Mouse (Mus musculus) myocyte (in vitro differentiated cells): Measurements from ENCODE around the gene Gm20388. TPM values are rescaled to one million over a fixed set of nuclear protein-coding genes. Genes with fewer than 3 reads are reported as not detected.

ENCODE experiments used
- H3K27me3 ChIP-seq: one replicate; pipeline ENCODE4 v1.6.1; 2011; ENCODE audit not compliant: control insufficient read depth, insufficient read depth, insufficient read length
- H3K36me3 ChIP-seq: one replicate; pipeline ENCODE4 v1.6.1; 2011; ENCODE audit not compliant: control insufficient read depth, insufficient read depth
- H3K4me2 ChIP-seq: one replicate; pipeline ENCODE4 v1.6.1; 2011; ENCODE audit warnings: low read depth, control low read depth
- H3K4me3 ChIP-seq: one replicate; pipeline ENCODE4 v1.5.1; 2011; ENCODE audit warnings: mild to moderate bottlenecking, control low read depth, moderate library complexity
- H3K79me2 ChIP-seq: one replicate; pipeline ENCODE4 v1.6.1; 2011; ENCODE audit not compliant: control insufficient read depth, insufficient read depth
- H3ac ChIP-seq: one replicate; pipeline ENCODE4 v1.6.1; 2011; ENCODE audit not compliant: control insufficient read depth, insufficient read length
- CEBPB ChIP-seq: IDR thresholded peaks from 2 replicates; pipeline ENCODE4 v1.6.1; 2011; ENCODE audit warnings: mild to moderate bottlenecking, moderate library complexity; ENCODE audit not compliant: poor library complexity, insufficient read depth, severe bottlenecking
- E2F4 ChIP-seq: IDR thresholded peaks from one replicate; pipeline ENCODE4 v1.6.1; 2011; ENCODE audit warnings: mild to moderate bottlenecking, control low read depth, moderate library complexity; ENCODE audit not compliant: insufficient read depth
- MAX ChIP-seq: IDR thresholded peaks from one replicate; pipeline ENCODE4 v1.6.1; 2011; ENCODE audit warnings: low read depth, mild to moderate bottlenecking, control low read depth
- MYOD1 ChIP-seq, 3 experiments: IDR thresholded peaks; one replicate each; pipeline ENCODE4 v1.6.1; 2011; ENCODE audit warnings: control low read depth in 2 of 3, low read depth in 2 of 3, mild to moderate bottlenecking in 2 of 3, moderate library complexity in 1 of 3; ENCODE audit not compliant: insufficient read length in 2 of 3, control insufficient read depth in 1 of 3
- MYOG ChIP-seq, 3 experiments: IDR thresholded peaks; one replicate each; pipeline ENCODE4 v1.6.1; 2011; ENCODE audit warnings: control low read depth in 2 of 3, low read depth in 2 of 3, mild to moderate bottlenecking in 2 of 3; ENCODE audit not compliant: insufficient read length in 2 of 3, control insufficient read depth in 1 of 3, insufficient read depth in 1 of 3
- POLR2A ChIP-seq: IDR thresholded peaks from one replicate; pipeline ENCODE4 v1.6.1; 2011; ENCODE audit warnings: low read depth, mild to moderate bottlenecking, control low read depth, moderate library complexity; ENCODE audit not compliant: insufficient read length
- POLR2AphosphoS2 ChIP-seq: IDR thresholded peaks from one replicate; pipeline ENCODE4 v1.6.1; 2011; ENCODE audit warnings: low read depth, control low read depth; ENCODE audit not compliant: insufficient read length
- REST ChIP-seq: IDR thresholded peaks from one replicate; pipeline ENCODE4 v1.6.1; 2011; ENCODE audit warnings: mild to moderate bottlenecking, control low read depth, moderate library complexity; ENCODE audit not compliant: insufficient read depth, insufficient read length
- SRF ChIP-seq: IDR thresholded peaks from one replicate; pipeline ENCODE4 v1.6.1; 2011; ENCODE audit warnings: low read depth; ENCODE audit not compliant: control insufficient read depth, insufficient read length
- TCF12 ChIP-seq: IDR thresholded peaks from one replicate; pipeline ENCODE4 v1.6.1; 2011; ENCODE audit warnings: mild to moderate bottlenecking, control low read depth; ENCODE audit not compliant: poor library complexity, insufficient read depth, severe bottlenecking
- TCF3 ChIP-seq: IDR thresholded peaks from one replicate; pipeline ENCODE4 v1.6.1; 2011; ENCODE audit warnings: low read depth, control low read depth; ENCODE audit not compliant: insufficient read length
- USF1 ChIP-seq: IDR thresholded peaks from one replicate; pipeline ENCODE4 v1.6.1; 2011; ENCODE audit warnings: low read depth, mild to moderate bottlenecking, control low read depth, moderate library complexity
- polyA plus RNA-seq: library from polyadenylated mRNA; unstranded; fragments of >200 nt; fragmentation: generic; extraction: Trizol; gene quantifications from one replicate; pipeline ENCODE4 v1.2.1, GENCODE M21; 2012; ENCODE audit warnings: missing spikeins

Gene Gm20388
- polyA plus RNA-seq, 1 experiment = 15.3 TPM

DNA sequence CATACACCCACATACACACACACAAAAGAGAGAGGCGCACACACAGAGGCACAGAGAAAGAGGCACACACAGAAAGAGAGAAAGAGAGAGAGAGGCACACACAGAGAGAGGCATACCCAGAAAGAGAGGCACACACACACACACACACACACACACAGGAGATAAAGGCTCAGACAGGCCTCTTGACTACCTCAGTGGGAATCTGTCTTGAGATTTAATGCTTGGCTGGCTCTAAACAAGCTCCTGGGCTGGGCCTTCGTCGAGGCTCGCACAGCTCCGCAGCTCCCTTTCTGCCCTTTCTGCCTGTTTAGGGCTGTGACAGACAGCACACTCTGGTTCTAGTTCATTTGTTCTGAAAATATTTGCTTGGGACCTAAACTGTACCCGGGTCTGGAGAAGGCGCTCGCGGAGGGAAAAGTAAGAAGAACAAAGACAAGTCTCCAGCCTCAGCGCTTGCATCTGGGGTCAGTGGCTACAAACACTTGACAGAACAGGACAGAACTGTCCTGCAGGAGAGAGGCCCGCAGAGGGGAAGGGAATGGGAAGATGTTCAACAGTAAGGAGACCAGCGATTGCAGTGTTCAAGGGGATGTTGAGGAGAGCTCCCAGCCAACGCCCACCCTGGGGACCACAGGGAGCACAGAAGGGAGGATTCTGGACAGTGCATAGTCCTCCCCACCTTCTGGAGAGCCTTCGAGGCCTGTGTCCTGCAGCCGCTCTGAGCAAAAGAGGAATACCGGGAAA is 3880.6 kb downstream of the Gm20388 start:
- no peak overlapping the region for H3K4me2 ChIP-seq
- H3K27me3 ChIP-seq = no peaks in the 10 kb centered on the region
- H3K4me3 ChIP-seq = no peak overlapping the region
- no peak overlapping the region for H3ac ChIP-seq
- H3K79me2 ChIP-seq = no peaks in the 10 kb centered on the region
- TF ChIP-seq USF1 (no peak), MYOD1 (IDR thresholded peaks at IDR 0.05; ENCODE audit: control insufficient read depth in 1 of 3, insufficient read length in 2 of 3, low read depth in 2 of 3) (no peak), POLR2AphosphoS2 (no peak), CEBPB (no peak), POLR2A (no peak), MAX (no peak), E2F4 (no peak), MYOG (IDR thresholded peaks at IDR 0.05; ENCODE audit: control insufficient read depth in 1 of 3, insufficient read depth in 1 of 3, insufficient read length in 2 of 3, low read depth in 2 of 3) (no peak)
- H3K36me3 ChIP-seq = no peaks in the 10 kb centered on the region

DNA sequence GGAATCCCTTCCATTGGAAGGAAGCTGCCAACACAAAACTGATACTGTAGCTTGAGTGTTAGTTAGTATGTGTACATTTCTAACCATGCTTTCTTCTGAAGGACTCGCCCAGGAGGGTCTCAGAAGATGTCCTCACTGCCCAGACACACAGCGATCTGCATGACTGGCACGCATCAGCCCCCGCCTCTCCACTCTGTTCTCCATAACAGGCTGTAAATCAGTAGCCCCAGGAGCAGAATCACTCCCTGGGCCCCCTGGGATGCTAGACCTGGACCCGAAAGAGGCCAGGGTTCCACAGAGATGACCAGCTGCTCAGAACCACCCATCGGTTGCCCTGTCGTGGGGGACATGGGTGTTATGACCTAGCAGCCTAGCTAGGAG is 3881.2 kb downstream of the Gm20388 start:
- no peaks in the 10 kb centered on the region for H3K27me3 ChIP-seq
- TF ChIP-seq POLR2AphosphoS2 = no peak
- TF ChIP-seq TCF3 = no peak
- no peak for TF ChIP-seq REST
- TF ChIP-seq SRF = no peak
- no peak for TF ChIP-seq USF1
- no peaks in the 10 kb centered on the region for H3K79me2 ChIP-seq
- no peak overlapping the region for H3K4me3 ChIP-seq
- H3ac ChIP-seq = no peak overlapping the region
- no peaks in the 10 kb centered on the region for H3K36me3 ChIP-seq
- H3K4me2 ChIP-seq = no peak overlapping the region

DNA sequence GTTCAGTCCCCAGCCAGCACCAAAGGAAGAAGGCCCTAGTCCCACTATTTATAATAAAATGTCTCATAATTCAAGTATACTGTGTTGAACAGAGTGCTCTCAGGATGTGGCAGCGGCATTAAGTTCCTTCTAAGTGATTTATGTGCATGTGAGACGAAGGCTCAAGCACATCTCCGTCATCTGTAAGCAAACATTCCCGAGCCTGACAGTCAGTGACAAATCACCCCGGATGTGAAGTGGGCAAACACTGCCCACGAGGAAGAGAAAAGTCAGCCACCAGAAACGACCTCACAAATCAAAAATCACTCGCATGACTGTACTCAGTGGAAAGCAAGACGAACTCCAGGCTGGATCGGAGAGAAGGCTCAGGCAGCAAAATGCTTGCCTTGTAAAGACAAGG is 3883.3 kb downstream of the Gm20388 start:
- TF ChIP-seq REST = no peak
- Histone ChIP-seq H3K36me3 (no peaks in the 10 kb centered on the region), H3K27me3 (no peaks in the 10 kb centered on the region), H3K4me2 (no peak overlapping the region), H3K79me2 (no peaks in the 10 kb centered on the region), H3ac (no peak overlapping the region), H3K4me3 (no peak overlapping the region)

DNA sequence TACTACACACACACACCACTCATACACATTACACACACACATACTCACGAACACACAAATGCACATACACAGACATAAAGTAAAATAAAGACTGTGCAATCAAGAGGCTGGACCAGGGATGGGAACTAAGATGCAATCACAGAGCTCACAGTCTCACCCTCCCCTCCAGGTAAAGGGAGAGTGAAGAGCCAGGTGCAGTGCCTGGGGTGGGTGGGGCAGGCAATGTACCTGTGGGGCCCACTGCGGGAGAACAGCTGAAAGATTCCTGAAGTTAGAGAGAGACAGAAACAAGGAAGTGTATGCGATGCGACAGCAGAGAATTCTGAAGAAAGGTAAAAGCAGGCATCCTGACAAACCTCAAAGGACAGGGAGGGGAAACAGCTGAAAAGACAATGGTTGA is 3884.1 kb downstream of the Gm20388 start:
- Histone ChIP-seq H3ac (no peak overlapping the region), H3K36me3 (no peaks in the 10 kb centered on the region), H3K4me2 (no peak overlapping the region), H3K27me3 (no peaks in the 10 kb centered on the region), H3K79me2 (no peaks in the 10 kb centered on the region), H3K4me3 (no peak overlapping the region)
- no peak for TF ChIP-seq E2F4
- TF ChIP-seq TCF12 = no peak
- no peak for TF ChIP-seq POLR2AphosphoS2
- no peak for TF ChIP-seq USF1
- no peak for TF ChIP-seq TCF3
- TF ChIP-seq REST = no peak

DNA sequence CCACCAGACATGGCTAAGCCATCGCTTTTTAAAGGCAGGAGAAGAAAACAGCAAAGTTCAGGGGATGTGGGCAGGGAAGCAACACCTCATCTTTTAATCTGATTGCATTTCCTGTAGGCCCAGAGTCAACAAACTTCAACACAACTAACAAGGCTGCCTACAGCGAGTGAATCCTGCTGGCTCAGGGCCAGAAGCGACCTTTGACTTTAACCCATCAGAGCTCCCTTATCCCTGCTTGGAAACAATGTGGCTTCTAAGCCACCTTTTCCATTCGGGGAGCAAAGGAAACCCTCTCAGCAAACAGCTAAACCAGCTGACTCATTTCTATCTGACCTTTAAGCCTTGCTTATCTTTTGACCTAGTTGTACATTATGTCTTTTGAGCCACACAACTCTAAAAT is 3886.1 kb downstream of the Gm20388 start:
- Histone ChIP-seq H3K4me3 (no peak overlapping the region), H3K4me2 (no peak overlapping the region), H3K27me3 (no peaks in the 10 kb centered on the region), H3K36me3 (no peaks in the 10 kb centered on the region), H3K79me2 (no peaks in the 10 kb centered on the region), H3ac (no peak overlapping the region)
- TF ChIP-seq MYOD1 (IDR thresholded peaks at IDR 0.05; ENCODE audit: control insufficient read depth in 1 of 3, insufficient read length in 2 of 3, low read depth in 2 of 3) = no peak
- TF ChIP-seq SRF = no peak
- TF ChIP-seq USF1 = no peak
- TF ChIP-seq TCF3 = no peak
- no peak for TF ChIP-seq POLR2AphosphoS2

DNA sequence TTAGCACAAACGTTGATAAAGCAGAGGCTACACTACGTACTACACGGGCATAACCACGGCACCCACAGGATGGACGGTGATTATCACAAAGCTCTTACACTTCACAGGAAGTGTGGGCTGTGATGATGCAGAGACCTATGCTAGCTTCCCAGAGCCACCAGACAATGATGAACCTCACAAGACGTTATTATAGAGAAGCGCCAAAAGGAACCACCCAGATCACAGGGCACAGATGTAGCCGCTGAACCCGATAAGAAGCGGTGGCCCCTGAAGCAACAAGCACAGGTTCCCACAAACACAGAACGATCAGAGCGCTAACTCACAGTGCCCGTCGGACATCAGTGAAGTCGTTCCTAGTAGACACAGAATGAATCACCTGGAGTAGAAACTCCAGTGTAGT is 3887.3 kb downstream of the Gm20388 start:
- Histone ChIP-seq H3K79me2 (no peaks in the 10 kb centered on the region), H3K27me3 (no peaks in the 10 kb centered on the region), H3K36me3 (no peaks in the 10 kb centered on the region), H3K4me2 (no peak overlapping the region), H3ac (no peak overlapping the region), H3K4me3 (no peak overlapping the region)
- TF ChIP-seq MAX (no peak), REST (no peak), MYOG (IDR thresholded peaks at IDR 0.05; ENCODE audit: control insufficient read depth in 1 of 3, insufficient read depth in 1 of 3, insufficient read length in 2 of 3, low read depth in 2 of 3) (no peak), POLR2A (no peak), POLR2AphosphoS2 (no peak), CEBPB (no peak), SRF (no peak), MYOD1 (IDR thresholded peaks at IDR 0.05; ENCODE audit: control insufficient read depth in 1 of 3, insufficient read length in 2 of 3, low read depth in 2 of 3) (no peak), TCF12 (no peak), E2F4 (no peak), USF1 (no peak), TCF3 (no peak)
